Mouse (Mus musculus) cerebellum, adult 2 months (tissue): ENCODE measurements around the gene Nfatc2.

Experiments used
- CTCF ChIP-seq: fragments of 200-500 bp; IDR thresholded peaks from 2 replicates; pipeline ENCODE4 v1.5.1; 2011; ENCODE audit warnings: low read depth, mild to moderate bottlenecking, control low read depth, low read length, moderate library complexity, borderline replicate concordance; ENCODE audit not compliant: insufficient read depth
- POLR2A ChIP-seq: fragments of 200-500 bp; IDR thresholded peaks from 2 replicates; pipeline ENCODE4 v1.6.1; 2011; ENCODE audit warnings: low read length, control low read depth, borderline replicate concordance; ENCODE audit not compliant: insufficient read depth

DNA sequence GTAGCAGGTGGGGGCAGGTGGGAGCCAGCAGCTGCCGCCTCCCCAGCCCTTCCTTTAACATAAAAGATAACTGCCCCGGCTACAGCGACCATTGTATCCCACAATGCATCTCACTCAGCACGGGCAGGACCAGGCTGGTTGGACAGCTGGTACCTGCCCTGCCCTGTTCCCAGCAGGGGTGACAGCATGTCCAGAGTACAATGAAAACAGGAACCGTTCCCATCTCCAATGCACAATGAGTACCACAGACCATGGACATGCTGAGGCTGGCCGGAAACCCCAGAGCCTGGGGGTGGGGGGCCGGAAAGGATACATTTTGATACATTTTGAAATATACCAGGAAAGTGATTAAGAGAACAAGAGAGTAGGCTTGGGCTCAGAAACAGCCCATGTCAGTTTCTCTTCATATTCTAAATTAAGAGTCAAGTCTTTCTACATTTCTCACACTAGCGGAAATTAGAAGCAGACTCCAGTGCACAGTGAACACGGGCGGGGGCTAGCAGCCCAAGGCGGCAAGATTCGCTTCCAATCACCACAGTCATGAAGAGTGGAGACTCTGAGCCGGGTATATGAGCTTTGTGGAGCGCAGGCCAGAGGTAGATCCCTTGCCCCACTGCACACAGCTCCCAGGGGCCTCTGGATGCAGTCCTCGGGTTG, 55.4 kb downstream of the Nfatc2 start:
- no peak for TF ChIP-seq CTCF
- TF ChIP-seq POLR2A, result no peak
